Mouse (Mus musculus): ENCODE results near the gene Ifi202b. TPM values are rescaled to one million over a fixed set of nuclear protein-coding genes. Genes with fewer than 3 reads are reported as not detected.
A peak's percentile ranks its signal among the peaks of the same experiment; 100 is the strongest.
"Not testable (repeated sequence)": the region's sequence is repeated elsewhere in the genome, so short reads cannot be mapped to it uniquely, and the experiment has no call there.

The Ifi202b gene
- not detected for total RNA-seq (2021)

- DNase-seq (ENCODE audit: low spot score in 2 of 2); intact Hi-C loops (cut with DNase I): not testable (repeated sequence)
Measured at GRCm38 (mm10) chr1:173982694-173983305, at the start of gene Ifi202b. Ifi202b (minus strand) TSS chr1:173982744.

- no peak for DNase-seq (ENCODE audit: low spot score in 2 of 2)
- intact Hi-C loops (cut with DNase I) = no loop called here
Measured at GRCm38 (mm10) chr1:174031698-174032097, 49.2 kb upstream of the Ifi202b start, which contains the start of gene Ifi205. Ifi205 (minus strand) TSS chr1:174031810.

- intact Hi-C loops (cut with DNase I); DNase-seq (ENCODE audit: low spot score in 2 of 2): not testable (repeated sequence)
Measured at GRCm38 (mm10) chr1:174007050-174007449, 24.5 kb upstream of the Ifi202b start.

- DNase-seq (ENCODE audit: low spot score in 2 of 2); intact Hi-C loops (cut with DNase I): not testable (repeated sequence)
Measured at GRCm38 (mm10) chr1:174004352-174005109, 22.0 kb upstream of the Ifi202b start.

GRCm38 (mm10) chr1:173995003-173995402 is 12.5 kb upstream of the Ifi202b start:
- intact Hi-C loops (cut with DNase I) = no loop called here
- no peak for DNase-seq (ENCODE audit: low spot score in 2 of 2)

GRCm38 (mm10) chr1:173981038-173981437 is 1.5 kb downstream of the Ifi202b start:
- DNase-seq (ENCODE audit: low spot score in 2 of 2); intact Hi-C loops (cut with DNase I): not testable (repeated sequence)

GRCm38 (mm10) chr1:173977622-173978021 is 4.9 kb downstream of the Ifi202b start:
- intact Hi-C loops (cut with DNase I) = no loop called here

GRCm38 (mm10) chr1:173973111-173973510 is 9.4 kb downstream of the Ifi202b start:
- peak in 1 of 2 experiments; percentile 8 for DNase-seq (ENCODE audit: low spot score in 2 of 2)
- intact Hi-C loops (cut with DNase I) = no loop called here

More at GRCm38 (mm10) chr1:173977622-173978021, 4.9 kb downstream of the Ifi202b start:
- DNase-seq (ENCODE audit: low spot score in 2 of 2) = no peak

- intact Hi-C loops (cut with DNase I); DNase-seq (ENCODE audit: low spot score in 2 of 2): not testable (repeated sequence)
Measured at GRCm38 (mm10) chr1:173961491-173961890, 21.1 kb downstream of the Ifi202b start.

GRCm38 (mm10) chr1:173959998-173960397 is 22.5 kb downstream of the Ifi202b start:
- DNase-seq (ENCODE audit: low spot score in 2 of 2); intact Hi-C loops (cut with DNase I): not testable (repeated sequence)

- DNase-seq (ENCODE audit: low spot score in 2 of 2); intact Hi-C loops (cut with DNase I): not testable (repeated sequence)
Measured at GRCm38 (mm10) chr1:173955839-173956527, 26.6 kb downstream of the Ifi202b start.

GRCm38 (mm10) chr1:173955071-173955796 is 27.3 kb downstream of the Ifi202b start:
- DNase-seq (ENCODE audit: low spot score in 2 of 2) = no peak
- intact Hi-C loops (cut with DNase I) = no loop called here

- DNase-seq (ENCODE audit: low spot score in 2 of 2) = no peak
- intact Hi-C loops (cut with DNase I) = no loop called here
Measured at GRCm38 (mm10) chr1:173953563-173953962, 29.0 kb downstream of the Ifi202b start.

GRCm38 (mm10) chr1:173949044-173949443 is 33.5 kb downstream of the Ifi202b start:
- DNase-seq (ENCODE audit: low spot score in 2 of 2); intact Hi-C loops (cut with DNase I): not testable (repeated sequence)

GRCm38 (mm10) chr1:173942780-173943066 is 39.8 kb downstream of the Ifi202b start:
- DNase-seq (ENCODE audit: low spot score in 2 of 2); intact Hi-C loops (cut with DNase I): not testable (repeated sequence)

GRCm38 (mm10) chr1:173941924-173942779 is 40.4 kb downstream of the Ifi202b start, which contains the start of the genes Mndal and Ifi203:
Mndal (minus strand) TSS chr1:173942491.
Ifi203 (minus strand) TSS chr1:173942672.
- DNase-seq (ENCODE audit: low spot score in 2 of 2); intact Hi-C loops (cut with DNase I): not testable (repeated sequence)

GRCm38 (mm10) chr1:173941522-173941921 is 41.0 kb downstream of the Ifi202b start:
- intact Hi-C loops (cut with DNase I); DNase-seq (ENCODE audit: low spot score in 2 of 2): not testable (repeated sequence)

- intact Hi-C loops (cut with DNase I); DNase-seq (ENCODE audit: low spot score in 2 of 2): not testable (repeated sequence)
Measured at GRCm38 (mm10) chr1:173919279-173919678, 63.3 kb downstream of the Ifi202b start.

- intact Hi-C loops (cut with DNase I) = no loop called here
- DNase-seq (ENCODE audit: low spot score in 2 of 2) = no peak
Measured at GRCm38 (mm10) chr1:173914559-173914958, 68.0 kb downstream of the Ifi202b start.
